Mouse (Mus musculus): ENCODE data around the gene Sct.
"Not testable (repeated sequence)": the region's sequence is repeated elsewhere in the genome, so short reads cannot be mapped to it uniquely, and the experiment has no call there.

DNA sequence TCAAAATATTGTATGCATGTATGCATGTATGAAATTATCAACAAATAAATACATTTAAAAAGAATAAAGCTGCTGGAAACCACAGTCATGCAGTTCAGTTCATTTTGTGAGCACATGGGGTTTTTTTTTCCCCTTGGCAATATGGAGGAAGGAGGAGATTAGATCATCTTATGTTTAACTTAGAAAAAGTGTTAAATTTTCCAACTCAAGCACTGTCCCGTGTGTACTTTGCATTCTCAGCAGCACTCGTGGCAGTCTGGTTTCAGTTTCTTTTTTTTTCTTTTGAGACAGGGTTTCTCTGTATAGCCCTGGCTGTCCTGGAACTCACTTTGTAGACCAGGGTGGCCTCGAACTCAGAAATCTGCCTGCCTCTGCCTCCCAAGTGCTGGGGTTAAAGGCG lies 28.4 kb downstream of the Sct start:
- TF ChIP-seq CHD2 (IDR thresholded peaks at IDR 0.05; ENCODE audit: low read depth, low read length); MAFK (IDR thresholded peaks at IDR 0.05; ENCODE audit: insufficient read depth, low read depth, low read length); ZNF384 (IDR thresholded peaks at IDR 0.05; ENCODE audit: low read depth, low read length); HCFC1 (IDR thresholded peaks at IDR 0.05; ENCODE audit: borderline replicate concordance, insufficient read depth, low read length); ZC3H11A (IDR thresholded peaks at IDR 0.05; ENCODE audit: borderline replicate concordance, low read depth, low read length): not testable (repeated sequence)
